Mouse (Mus musculus) liver, embryonic 14.5 days (tissue): Measurements from ENCODE around the gene Mrpl51. TPM values are rescaled to one million over a fixed set of nuclear protein-coding genes. Genes with fewer than 3 reads are reported as not detected.

Experiments
- ATAC-seq: fragments of 200-750 bp; cut with Nextera tagmentation; 2 replicates; pipeline ENCODE4 v1.8.0; 2017; ENCODE audit warnings: moderate number of reproducible peaks, mild to moderate bottlenecking, moderate library complexity; ENCODE audit not compliant: insufficient read depth
- DNase-seq, 3 experiments: peaks; one replicate each; pipeline ENCODE4 v3.0.0-alpha.2; 2012 to 2013; ENCODE audit warnings: low read depth in 3 of 3, low spot score in 3 of 3
- H3K27ac ChIP-seq: fragments of 300-500 bp; sonication (generic); 2 replicates; pipeline ENCODE4 v1.5.1; 2014; ENCODE audit warnings: moderate library complexity, mild to moderate bottlenecking, control low read depth, inconsistent platforms
- H3K27me3 ChIP-seq: fragments of 300-500 bp; sonication (generic); 2 replicates; pipeline ENCODE4 v1.6.1; 2014; ENCODE audit warnings: mild to moderate bottlenecking, low read length, moderate library complexity; ENCODE audit not compliant: control insufficient read depth, insufficient read depth
- H3K36me3 ChIP-seq: fragments of 300-500 bp; sonication (generic); replicated peaks from 2 replicates; pipeline ENCODE4 v1.6.1; 2014; ENCODE audit warnings: low read depth; ENCODE audit not compliant: control insufficient read depth, insufficient read depth
- H3K4me1 ChIP-seq, 2 experiments: fragments of 200-500 bp in 1 of 2; fragments of 300-500 bp in 1 of 2; sonication (generic) in 1 of 2; replicated peaks; 2 replicates each; pipeline ENCODE4 v1.6.1; 2012 to 2014; ENCODE audit warnings: antibody characterized with exemption in 1 of 2, inconsistent platforms in 1 of 2, low read length in 1 of 2; ENCODE audit not compliant: control insufficient read depth in 2 of 2, insufficient read depth in 2 of 2
- H3K4me2 ChIP-seq: fragments of 300-500 bp; sonication (generic); 2 replicates; pipeline ENCODE4 v1.6.1; 2014; ENCODE audit warnings: low read depth, mild to moderate bottlenecking, control low read depth, moderate library complexity
- H3K4me3 ChIP-seq, 2 experiments: fragments of 200-500 bp in 1 of 2; fragments of 300-500 bp in 1 of 2; sonication (generic) in 1 of 2; 2 replicates each; pipeline ENCODE4 v1.5.1; 2012 to 2014; ENCODE audit warnings: low read depth in 2 of 2, low read length in 2 of 2, mild to moderate bottlenecking in 2 of 2, control low read depth in 1 of 2, inconsistent platforms in 1 of 2, moderate library complexity in 1 of 2; ENCODE audit not compliant: insufficient read depth in 1 of 2
- H3K9ac ChIP-seq: fragments of 300-500 bp; sonication (generic); replicated peaks from 2 replicates; pipeline ENCODE4 v1.6.1; 2014; ENCODE audit warnings: mild to moderate bottlenecking, control low read depth, moderate library complexity
- H3K9me3 ChIP-seq: fragments of 300-500 bp; sonication (generic); 2 replicates; pipeline ENCODE4 v1.6.1; 2016; ENCODE audit warnings: low read length, mixed read lengths; ENCODE audit not compliant: control insufficient read depth
- CTCF ChIP-seq: IDR thresholded peaks from 2 replicates; pipeline ENCODE4 v1.5.1; 2016; ENCODE audit warnings: antibody characterized with exemption, low read depth, control low read depth
- EP300 ChIP-seq: IDR thresholded peaks from 2 replicates; pipeline ENCODE4 v1.6.1; 2016; ENCODE audit warnings: antibody characterized with exemption, low read depth
- WGBS: fragments of 180-500 bp; shearing (Covaris S2); extraction: QIAGEN DNeasy Blood & Tissue Kit; methylation state at CpG from one replicate; pipeline ENCODE4 v1.1.7; 2014; ENCODE audit not compliant: insufficient replicate concordance; 5-methylcytosine and 5-hydroxymethylcytosine counted together
- polyA plus RNA-seq, 2 experiments: library from polyadenylated mRNA; depleted of rRNA in 1 of 2; stranded (reverse) in 1 of 2; unstranded in 1 of 2; fragments of >200 nt; fragmentation: Nextera tagmentation in 1 of 2; extraction: Ambion mirVana in 1 of 2; gene quantifications; 2 replicates each; pipeline versions ENCODE4 v1.2.1 to v1.2.3; 2012 to 2014

The Mrpl51 gene
- polyA plus RNA-seq, 2 experiments = 50.9 to 182 TPM

DNA sequence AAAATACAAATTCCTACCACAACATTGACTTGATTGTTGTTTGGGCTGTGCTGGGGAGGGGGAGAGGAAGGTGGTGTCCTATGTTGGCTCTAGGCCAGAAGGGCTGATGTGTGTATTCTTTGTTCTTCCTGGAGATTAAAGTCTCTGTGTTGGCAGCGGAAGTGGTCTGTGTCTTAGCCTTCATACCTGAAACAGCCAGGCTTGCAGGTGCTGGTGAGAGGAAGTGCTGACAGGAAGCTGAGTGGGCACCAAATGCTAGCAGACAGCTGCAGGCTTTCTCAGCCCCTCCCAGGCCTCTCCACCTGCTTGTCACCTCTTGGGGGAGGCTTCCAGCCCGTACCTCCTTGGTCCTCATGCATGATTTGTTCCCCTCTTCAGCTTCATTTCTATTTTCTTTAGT lies 30.5 kb downstream of the Mrpl51 start:
- Histone ChIP-seq H3K4me2 (no peak overlapping the region), H3K36me3 (no peaks in the 10 kb centered on the region), H3K4me3 (no peak overlapping the region), H3K9ac (no peak overlapping the region), H3K9me3 (no peaks in the 10 kb centered on the region), H3K27ac (no peak overlapping the region), H3K4me1 (no peaks in the 10 kb centered on the region), H3K27me3 (no peaks in the 10 kb centered on the region)
- no peak for DNase-seq
- WGBS = 57% methylated on average over 2 of the region's 2 CpGs
- TF ChIP-seq CTCF = no peak
- TF ChIP-seq EP300 = no peak
- no peak for ATAC-seq

DNA sequence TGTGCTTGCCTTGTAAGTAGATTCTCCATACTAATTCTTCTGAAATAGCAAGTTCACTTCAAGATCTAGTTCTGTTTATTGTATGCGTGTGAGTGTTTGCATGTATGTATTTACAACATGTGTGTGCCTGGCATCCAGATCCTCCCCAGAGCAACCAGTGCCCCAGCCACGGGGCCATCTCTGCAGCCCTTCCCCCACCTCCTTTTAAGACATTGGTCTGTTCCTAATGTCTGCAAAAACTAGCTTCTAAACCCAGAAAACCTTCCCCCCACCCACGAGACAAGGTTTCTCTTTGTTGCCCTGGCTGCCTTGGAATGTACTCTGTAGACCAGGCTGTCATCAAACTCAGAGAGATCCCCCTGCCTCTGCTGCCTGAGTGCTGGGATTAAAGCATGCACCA lies 31.0 kb downstream of the Mrpl51 start:
- Histone ChIP-seq H3K9me3 (no peaks in the 10 kb centered on the region), H3K36me3 (no peaks in the 10 kb centered on the region), H3K9ac (no peak overlapping the region), H3K27me3 (no peaks in the 10 kb centered on the region), H3K4me1 (no peaks in the 10 kb centered on the region), H3K4me2 (no peak overlapping the region), H3K4me3 (no peak overlapping the region), H3K27ac (no peak overlapping the region)
- TF ChIP-seq CTCF = no peak
- no peak for ATAC-seq
- DNase-seq = no peak
- 64% methylated on average over 3 of the region's 3 CpGs for WGBS

DNA sequence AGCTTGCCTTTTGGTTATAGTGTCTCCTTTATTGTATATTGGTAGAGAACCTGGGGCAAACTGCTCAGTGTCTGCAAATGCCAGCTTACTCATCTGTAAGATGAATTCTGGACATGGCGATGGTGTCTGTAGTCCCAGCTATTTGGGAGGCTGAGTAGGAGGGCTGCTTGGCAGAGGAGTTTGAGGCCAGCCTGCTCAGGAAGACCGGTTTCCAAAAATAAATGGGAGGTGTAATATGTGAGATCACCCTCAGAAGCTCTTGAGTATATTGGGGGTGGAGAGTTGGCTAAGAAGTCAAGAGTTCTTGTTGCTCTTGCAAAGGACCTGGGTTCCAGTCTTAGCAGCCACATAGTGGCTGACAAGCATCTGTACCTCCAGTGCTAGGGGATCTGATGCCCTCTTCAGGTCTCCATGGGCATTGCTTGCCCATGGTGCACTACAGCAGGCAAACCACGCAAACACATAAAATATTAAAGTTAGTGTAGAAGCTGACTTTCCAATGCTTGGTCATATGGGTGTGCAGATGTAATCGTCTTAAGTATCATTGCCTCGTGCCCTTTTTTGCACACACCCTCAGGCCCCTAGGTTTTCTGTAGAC lies 34.0 kb downstream of the Mrpl51 start:
- ATAC-seq (no peak), DNase-seq (no peak)
- H3K27ac ChIP-seq = no peak overlapping the region
- H3K4me3 ChIP-seq = no peak overlapping the region
- no peaks in the 10 kb centered on the region for H3K9me3 ChIP-seq
- no peaks in the 10 kb centered on the region for H3K36me3 ChIP-seq
- H3K9ac ChIP-seq = no peak overlapping the region
- no peak overlapping the region for H3K4me2 ChIP-seq
- 60% methylated on average over 5 of the region's 5 CpGs for WGBS
- no peaks in the 10 kb centered on the region for H3K27me3 ChIP-seq
- H3K4me1 ChIP-seq = no peaks in the 10 kb centered on the region
- TF ChIP-seq EP300 (no peak), CTCF (peak; percentile 67)

DNA sequence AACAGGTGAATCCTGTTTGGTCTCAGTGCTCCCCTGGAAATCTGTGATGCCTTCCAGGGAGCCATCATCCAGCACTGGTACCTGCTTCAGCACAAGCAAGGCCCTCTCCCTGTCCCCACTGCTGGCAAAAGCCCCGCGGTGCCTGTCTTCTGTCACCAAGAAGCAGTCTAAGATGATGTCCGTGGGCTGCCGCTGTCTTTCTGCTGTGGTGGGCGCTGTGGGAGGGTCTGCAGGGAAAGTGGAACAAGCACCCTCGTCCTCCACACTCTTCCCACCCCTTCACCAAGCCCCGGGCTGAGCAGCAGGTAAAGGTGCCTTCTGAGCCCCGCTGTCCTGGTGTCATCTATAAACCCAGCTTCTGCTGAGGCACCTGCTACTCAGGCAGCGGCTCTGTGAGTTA lies 39.0 kb downstream of the Mrpl51 start:
- no peaks in the 10 kb centered on the region for H3K36me3 ChIP-seq
- no peak overlapping the region for H3K9ac ChIP-seq
- H3K4me1 ChIP-seq = peaks cover 7 to 8% of the 10 kb centered on the region in 2 experiments
- H3K27me3 ChIP-seq = no peaks in the 10 kb centered on the region
- H3K4me3 ChIP-seq = no peak overlapping the region
- TF ChIP-seq CTCF (no peak), EP300 (no peak)
- no peak for DNase-seq
- H3K4me2 ChIP-seq = peak overlapping the region; percentile 67
- no peak for ATAC-seq
- 65% methylated on average over 9 of the region's 9 CpGs for WGBS
- H3K9me3 ChIP-seq = no peaks in the 10 kb centered on the region
- H3K27ac ChIP-seq = no peak overlapping the region

DNA sequence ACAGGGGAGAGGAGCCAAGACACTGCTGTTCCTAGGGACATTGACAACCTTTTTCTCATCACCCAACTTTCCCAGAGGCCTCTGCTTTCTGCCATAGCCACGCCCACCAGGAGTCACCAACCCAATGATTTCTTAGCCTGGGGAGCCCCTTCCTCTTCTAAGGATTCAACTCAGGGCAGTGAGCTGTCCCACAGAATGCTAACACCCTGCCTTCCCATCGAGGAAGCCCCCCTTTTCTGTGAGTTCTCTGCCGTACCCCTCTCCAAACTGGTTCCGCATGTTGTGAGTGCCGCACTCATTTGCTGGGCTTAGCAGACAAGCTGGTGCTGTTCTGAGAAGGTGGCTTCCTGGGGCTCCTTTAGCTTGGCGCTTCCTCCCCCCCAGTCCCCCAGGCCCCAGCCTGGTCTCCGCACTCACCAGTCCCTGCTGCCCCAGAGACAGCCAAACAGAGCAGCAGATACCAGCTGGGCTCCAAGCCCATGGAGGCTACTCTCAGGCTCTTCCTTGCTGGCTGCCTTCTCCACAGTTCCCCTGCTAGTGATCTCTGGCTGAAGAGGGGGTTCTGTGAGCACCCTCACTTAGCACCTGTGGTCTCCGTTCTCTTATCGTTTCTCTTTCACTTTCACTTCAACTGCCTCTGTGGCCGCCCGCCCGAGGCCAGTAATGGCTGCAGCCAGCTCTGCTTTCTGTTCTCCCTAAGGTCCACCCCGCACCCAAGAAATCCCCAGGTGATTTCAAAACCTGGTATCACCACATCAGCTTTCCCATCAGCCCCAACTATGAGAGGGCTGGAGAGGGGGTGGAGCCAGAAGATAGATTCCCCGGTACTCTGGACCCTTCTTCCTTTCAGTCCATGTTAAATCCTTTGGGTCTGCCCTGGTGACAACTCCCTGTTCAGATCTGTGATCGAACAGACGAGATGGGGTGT lies 39.8 kb downstream of the Mrpl51 start, which contains the start of gene Tapbpl:
Gene Tapbpl, minus strand, starts transcription at position 744 of the 928 bp plus-strand sequence.
- DNase-seq = peak in 1 of 3 experiments; percentile 49
- Histone ChIP-seq H3K27me3 (no peaks in the 10 kb centered on the region), H3K9ac (peak within 1 kb of the TSS; percentile 68), H3K4me3 (peak within 1 kb of the TSS; percentile 67 to 96), H3K27ac (peak within 1 kb of the TSS; percentile 73), H3K36me3 (no peaks in the 10 kb centered on the region), H3K9me3 (no peaks in the 10 kb centered on the region), H3K4me1 (peaks cover 7 to 8% of the 10 kb centered on the region in 2 experiments), H3K4me2 (peak within 1 kb of the TSS; percentile 67)
- ATAC-seq = peak; percentile 55
- TF ChIP-seq CTCF (no peak), EP300 (no peak)
- 2% methylated on average over 16 of the region's 16 CpGs for WGBS
